Mouse (Mus musculus) liver, embryonic 11.5 days (tissue): ENCODE data around the gene Hdac4. TPM values are rescaled to one million over a fixed set of nuclear protein-coding genes. Genes with fewer than 3 reads are reported as not detected.

Experiments used
- ATAC-seq: fragments of 200-750 bp; cut with Nextera tagmentation; replicated peaks from 2 replicates; pipeline ENCODE4 v1.8.0; 2017; ENCODE audit warnings: moderate number of reproducible peaks, mild to moderate bottlenecking, moderate TSS enrichment, moderate library complexity; ENCODE audit not compliant: low FRiP score
- DNase-seq: peaks from one replicate; pipeline ENCODE4 v3.0.0-alpha.2; 2017; ENCODE audit warnings: low spot score
- H3K27ac ChIP-seq: fragments of 300-500 bp; sonication (generic); 2 replicates; pipeline ENCODE4 v1.5.1; 2014; ENCODE audit warnings: mild to moderate bottlenecking, low read depth, low read length, control low read depth
- H3K27me3 ChIP-seq: fragments of 300-500 bp; sonication (generic); replicated peaks from 2 replicates; pipeline ENCODE4 v1.6.1; 2014; ENCODE audit warnings: low read length, mixed read lengths; ENCODE audit not compliant: control insufficient read depth, insufficient read depth
- H3K36me3 ChIP-seq: fragments of 300-500 bp; sonication (generic); 2 replicates; pipeline ENCODE4 v1.6.1; 2014; ENCODE audit warnings: mild to moderate bottlenecking, low read length, moderate library complexity, mixed read lengths; ENCODE audit not compliant: control insufficient read depth, insufficient read depth
- H3K4me1 ChIP-seq: fragments of 300-500 bp; sonication (generic); replicated peaks from 2 replicates; pipeline ENCODE4 v1.6.1; 2014; ENCODE audit warnings: low read length, mixed read lengths; ENCODE audit not compliant: control insufficient read depth, insufficient read depth
- H3K4me2 ChIP-seq: fragments of 300-500 bp; sonication (generic); 2 replicates; pipeline ENCODE4 v1.6.1; 2014; ENCODE audit warnings: mild to moderate bottlenecking, control low read depth, moderate library complexity
- H3K4me3 ChIP-seq: fragments of 300-500 bp; sonication (generic); 2 replicates; pipeline ENCODE4 v1.5.1; 2014; ENCODE audit warnings: low read depth, low read length, control low read depth
- H3K9ac ChIP-seq: fragments of 300-500 bp; sonication (generic); 2 replicates; pipeline ENCODE4 v1.6.1; 2014; ENCODE audit warnings: low read depth, low read length, control low read depth
- H3K9me3 ChIP-seq: fragments of 300-500 bp; sonication (generic); 2 replicates; pipeline ENCODE4 v1.6.1; 2016; ENCODE audit warnings: low read length, inconsistent platforms, mixed read lengths; ENCODE audit not compliant: control insufficient read depth
- WGBS: fragments of 180-500 bp; shearing (Covaris S2); extraction: QIAGEN DNeasy Blood & Tissue Kit; methylation state at CpG from one replicate; pipeline ENCODE4 v1.1.7; 2014; 5-methylcytosine and 5-hydroxymethylcytosine counted together
- polyA plus RNA-seq: library from polyadenylated mRNA; unstranded; fragments of >200 nt; fragmentation: Nextera tagmentation; extraction: Ambion mirVana; gene quantifications from 2 replicates; pipeline ENCODE4 v1.2.1, GENCODE M21; 2014

Gene Hdac4
- polyA plus RNA-seq, 1 experiment from 2014 or later = 12.0 TPM

- H3K9me3 ChIP-seq = no peaks in the 10 kb centered on the region
- H3K36me3 ChIP-seq = no peaks in the 10 kb centered on the region
- no peak for ATAC-seq
- H3K4me2 ChIP-seq = no peak overlapping the region
- H3K27ac ChIP-seq = no peak overlapping the region
- H3K9ac ChIP-seq = no peak overlapping the region
- H3K4me1 ChIP-seq = no peaks in the 10 kb centered on the region
- no peak for DNase-seq
- H3K4me3 ChIP-seq = no peak overlapping the region
- WGBS = 70% methylated on average over 7 of the region's 7 CpGs
- H3K27me3 ChIP-seq = no peaks in the 10 kb centered on the region
These were observed 158.5 kb downstream of the Hdac4 start for GRCm38 (mm10) chr1:92037039-92037438.

- ATAC-seq (no peak), DNase-seq (no peak)
- H3K9ac ChIP-seq = no peak overlapping the region
- no peak overlapping the region for H3K27ac ChIP-seq
- no peak overlapping the region for H3K4me3 ChIP-seq
- H3K9me3 ChIP-seq = no peaks in the 10 kb centered on the region
- 74% methylated on average over 6 of the region's 6 CpGs for WGBS
- H3K27me3 ChIP-seq = no peaks in the 10 kb centered on the region
- no peaks in the 10 kb centered on the region for H3K36me3 ChIP-seq
- H3K4me2 ChIP-seq = no peak overlapping the region
- H3K4me1 ChIP-seq = no peaks in the 10 kb centered on the region
These were observed 159.7 kb downstream of the Hdac4 start for GRCm38 (mm10) chr1:92035770-92036169.

- no peak overlapping the region for H3K27ac ChIP-seq
- H3K9me3 ChIP-seq = no peaks in the 10 kb centered on the region
- no peaks in the 10 kb centered on the region for H3K27me3 ChIP-seq
- WGBS = 74% methylated on average over 3 of the region's 3 CpGs
- H3K9ac ChIP-seq = no peak overlapping the region
- DNase-seq (no peak), ATAC-seq (no peak)
- H3K4me2 ChIP-seq = no peak overlapping the region
- H3K4me3 ChIP-seq = no peak overlapping the region
- no peaks in the 10 kb centered on the region for H3K36me3 ChIP-seq
- H3K4me1 ChIP-seq = no peaks in the 10 kb centered on the region
These were observed 161.3 kb downstream of the Hdac4 start for GRCm38 (mm10) chr1:92034247-92034646.

- no peaks in the 10 kb centered on the region for H3K36me3 ChIP-seq
- H3K27ac ChIP-seq = no peak overlapping the region
- ATAC-seq = no peak
- no peak overlapping the region for H3K4me3 ChIP-seq
- no peak overlapping the region for H3K9ac ChIP-seq
- H3K4me2 ChIP-seq = no peak overlapping the region
- no peaks in the 10 kb centered on the region for H3K9me3 ChIP-seq
- no peaks in the 10 kb centered on the region for H3K4me1 ChIP-seq
- WGBS = 86% methylated on average over 7 of the region's 7 CpGs
- DNase-seq = no peak
- H3K27me3 ChIP-seq = no peaks in the 10 kb centered on the region
These were observed 162.0 kb downstream of the Hdac4 start for GRCm38 (mm10) chr1:92033463-92033862.

GRCm38 (mm10) chr1:92030541-92030940, 165.0 kb downstream of the Hdac4 start:
- DNase-seq (no peak), ATAC-seq (no peak)
- H3K27ac ChIP-seq = no peak overlapping the region
- H3K9ac ChIP-seq = no peak overlapping the region
- H3K4me1 ChIP-seq = no peaks in the 10 kb centered on the region
- H3K36me3 ChIP-seq = peaks cover 4% of the 10 kb centered on the region; the same call in 1 of the 2 replicates
- no peak overlapping the region for H3K4me3 ChIP-seq
- H3K27me3 ChIP-seq = no peaks in the 10 kb centered on the region
- WGBS = 90% methylated on average over 6 of the region's 6 CpGs
- no peaks in the 10 kb centered on the region for H3K9me3 ChIP-seq
- no peak overlapping the region for H3K4me2 ChIP-seq

GRCm38 (mm10) chr1:92028158-92028557, 167.3 kb downstream of the Hdac4 start:
- H3K27ac ChIP-seq = no peak overlapping the region
- H3K4me2 ChIP-seq = no peak overlapping the region

GRCm38 (mm10) chr1:92026351-92026750, 169.1 kb downstream of the Hdac4 start:
- ATAC-seq (no peak), DNase-seq (no peak)
- peaks cover 4% of the 10 kb centered on the region; the same call in 1 of the 2 replicates for H3K36me3 ChIP-seq
- H3K4me3 ChIP-seq = no peak overlapping the region
- H3K27me3 ChIP-seq = no peaks in the 10 kb centered on the region
- no peak overlapping the region for H3K27ac ChIP-seq
- WGBS = 86% methylated on average over 3 of the region's 3 CpGs
- no peaks in the 10 kb centered on the region for H3K9me3 ChIP-seq
- no peak overlapping the region for H3K4me2 ChIP-seq
- H3K9ac ChIP-seq = no peak overlapping the region
- no peaks in the 10 kb centered on the region for H3K4me1 ChIP-seq

More at GRCm38 (mm10) chr1:92028158-92028557, 167.3 kb downstream of the Hdac4 start:
- no peak overlapping the region for H3K9ac ChIP-seq
- WGBS = 89% methylated on average over 2 of the region's 2 CpGs
- H3K27me3 ChIP-seq = no peaks in the 10 kb centered on the region
- no peak for ATAC-seq
- H3K36me3 ChIP-seq = peaks cover 4% of the 10 kb centered on the region; the same call in 1 of the 2 replicates
- no peak overlapping the region for H3K4me3 ChIP-seq
- no peaks in the 10 kb centered on the region for H3K4me1 ChIP-seq
- H3K9me3 ChIP-seq = no peaks in the 10 kb centered on the region
- no peak for DNase-seq

GRCm38 (mm10) chr1:92023906-92024305, 171.6 kb downstream of the Hdac4 start:
- H3K4me3 ChIP-seq = no peak overlapping the region
- H3K27me3 ChIP-seq = no peaks in the 10 kb centered on the region
- H3K9ac ChIP-seq = no peak overlapping the region
- DNase-seq = no peak
- no peaks in the 10 kb centered on the region for H3K9me3 ChIP-seq
- no peaks in the 10 kb centered on the region for H3K4me1 ChIP-seq
- H3K27ac ChIP-seq = no peak overlapping the region
- WGBS = 83% methylated on average over 3 of the region's 3 CpGs
- ATAC-seq = no peak
- no peak overlapping the region for H3K4me2 ChIP-seq
- peaks cover 4% of the 10 kb centered on the region; the same call in 1 of the 2 replicates for H3K36me3 ChIP-seq

GRCm38 (mm10) chr1:92022009-92022408, 173.5 kb downstream of the Hdac4 start:
- Histone ChIP-seq H3K9ac (no peak overlapping the region), H3K36me3 (peaks cover 4% of the 10 kb centered on the region; the same call in 1 of the 2 replicates), H3K4me2 (no peak overlapping the region), H3K9me3 (no peaks in the 10 kb centered on the region), H3K4me1 (no peaks in the 10 kb centered on the region), H3K27me3 (no peaks in the 10 kb centered on the region), H3K27ac (no peak overlapping the region), H3K4me3 (no peak overlapping the region)
- ATAC-seq (no peak), DNase-seq (no peak)
- 93% methylated on average over 4 of the region's 4 CpGs for WGBS
